Mouse (Mus musculus) heart, postnatal 0 days (tissue): ENCODE results near the gene Gfod1.

Source experiments
- CTCF ChIP-seq: IDR thresholded peaks from 2 replicates; pipeline ENCODE4 v1.5.1; 2016; ENCODE audit warnings: antibody characterized with exemption, control low read depth, low read depth
- EP300 ChIP-seq: IDR thresholded peaks from 2 replicates; pipeline ENCODE4 v1.6.1; 2016; ENCODE audit warnings: antibody characterized with exemption, low read depth

- TF ChIP-seq EP300: no peak
- no peak for TF ChIP-seq CTCF
Measured at GRCm38 (mm10) chr13:43300366-43300765, 3.6 kb downstream of the Gfod1 start.
